Mouse (Mus musculus) ovary, adult 10 weeks (tissue): ENCODE results near the gene Tent5d. TPM values are rescaled to one million over a fixed set of nuclear protein-coding genes. Genes with fewer than 3 reads are reported as not detected.

Source experiments
- polyA plus RNA-seq: library from polyadenylated mRNA; stranded (reverse); fragments of 350-450 nt; fragmentation: Illumina TruSeq; extraction: RNeasy Lipid Tissue Mini Kit (QIAGEN cat#74804); gene quantifications from one replicate; pipeline ENCODE4 v1.2.3, GENCODE M21; 2014

The Tent5d gene
- polyA plus RNA-seq = 0.91 TPM

GRCm38 (mm10) chrX:107792290-107792689 lies at the start of gene Tent5d:
Tent5d (plus strand) TSS chrX:107792590.

GRCm38 (mm10) chrX:107816218-107816554 lies 23.8 kb downstream of the Tent5d start, which contains the start of gene 2610002M06Rik:
2610002M06Rik (minus strand) TSS chrX:107816334.

Other genes starting within 250 kb of the Tent5d start
- gene Tbx22, start 124.6 kb upstream of the Tent5d start, polyA plus RNA-seq = not detected
- 76.5 TPM for gene 2610002M06Rik, start 23.7 kb downstream of the Tent5d start, polyA plus RNA-seq
- not detected for gene Gm732, start 155.9 kb downstream of the Tent5d start, polyA plus RNA-seq